Mouse (Mus musculus): ENCODE results near the gene Alpl.

GRCm38 (mm10) chr4:137773369-137773899 is 22.8 kb downstream of the Alpl start:
- TF ChIP-seq GATA1 (IDR thresholded peaks at IDR 0.05; ENCODE audit: borderline replicate concordance, low read length) (no peak), FLI1 (IDR thresholded peaks at IDR 0.05; ENCODE audit: low read length) (no peak)

Data from megakaryocyte, embryonic 14.5 days (primary cell).